Mouse (Mus musculus) adipocyte (in vitro differentiated cells): Measurements from ENCODE around the gene Actn4.
"Not testable (repeated sequence)": the region's sequence is repeated elsewhere in the genome, so short reads cannot be mapped to it uniquely, and the experiment has no call there.

Experiments used
- DNase-seq: peaks from one replicate; pipeline ENCODE4 v3.0.0-alpha.2; 2016; ENCODE audit warnings: low spot score

Gene Actn4

GRCm38 (mm10) chr7:28922606-28923005 lies 39.5 kb downstream of the Actn4 start:
- no peak for DNase-seq

- no peak for DNase-seq
Measured at GRCm38 (mm10) chr7:28921722-28922465, 40.2 kb downstream of the Actn4 start.

- no peak for DNase-seq
Measured at GRCm38 (mm10) chr7:28921178-28921577, 41.0 kb downstream of the Actn4 start.

- peak; percentile 63 for DNase-seq
Measured at GRCm38 (mm10) chr7:28919815-28920214, 42.3 kb downstream of the Actn4 start.

- DNase-seq: no peak
Measured at GRCm38 (mm10) chr7:28918540-28918939, 43.6 kb downstream of the Actn4 start.

DNA sequence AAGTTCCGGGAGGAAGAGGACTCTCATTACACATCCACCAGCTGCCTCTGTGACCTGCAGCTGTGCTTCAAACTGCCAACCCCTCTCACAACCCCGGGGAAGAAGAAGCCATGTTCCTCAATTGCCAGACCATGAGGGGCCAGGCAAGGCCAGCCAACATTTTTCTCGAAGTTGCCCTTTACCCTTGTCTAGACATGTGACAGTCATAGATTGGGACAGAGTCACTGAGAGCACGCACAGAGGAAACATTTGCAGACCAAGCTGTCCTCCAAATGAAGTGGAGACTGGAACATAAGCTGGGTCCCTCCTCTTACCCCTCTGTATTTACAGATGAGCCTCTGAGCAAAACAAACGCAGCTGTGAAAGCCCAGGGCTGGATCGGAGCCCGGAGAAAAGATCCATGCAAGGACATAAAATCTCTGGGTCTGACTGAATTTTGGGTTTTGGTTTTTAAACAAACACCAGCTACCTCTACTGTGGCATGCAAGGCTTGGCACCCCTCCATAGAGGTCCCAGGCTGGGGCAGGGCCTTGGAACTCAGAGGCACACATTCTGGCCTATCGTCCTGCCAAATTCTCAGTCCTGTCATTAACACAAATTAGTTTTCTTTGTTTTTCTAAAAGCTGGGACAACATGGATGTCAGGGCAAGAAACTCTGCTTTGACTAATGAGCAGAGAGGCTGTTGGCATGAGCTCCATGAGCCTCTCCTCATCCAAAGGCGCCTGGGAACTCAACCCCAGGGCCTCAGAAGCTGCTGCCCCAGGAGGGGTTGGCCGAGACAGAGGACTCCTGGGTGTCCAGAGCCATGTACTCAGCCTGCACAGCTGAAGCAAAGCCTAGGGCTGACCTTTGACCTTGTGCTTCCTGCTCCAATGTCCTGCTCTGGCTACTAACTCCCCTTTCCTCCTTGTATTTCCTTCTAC lies 44.4 kb downstream of the Actn4 start:
- DNase-seq: peak; percentile 69

DNA sequence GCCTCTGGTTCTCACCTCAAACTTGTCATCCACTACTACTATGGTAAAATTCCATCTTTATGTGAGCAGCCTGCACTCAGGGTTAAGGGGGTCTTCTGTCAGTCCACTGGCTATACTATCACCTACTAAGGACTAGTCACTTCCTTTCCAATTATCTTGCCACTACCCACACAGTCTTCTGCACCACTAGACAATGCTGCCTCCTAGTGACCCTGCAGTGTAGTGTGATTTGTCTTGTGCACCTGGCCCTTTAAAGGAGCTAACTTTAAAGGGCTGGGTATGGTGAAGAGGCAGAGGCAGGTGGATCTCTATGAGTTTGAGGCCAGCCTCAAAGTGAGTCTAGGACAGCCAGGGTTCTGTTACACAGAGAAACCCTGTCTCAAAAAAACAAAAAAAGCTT lies 45.6 kb downstream of the Actn4 start:
- no peak for DNase-seq

DNA sequence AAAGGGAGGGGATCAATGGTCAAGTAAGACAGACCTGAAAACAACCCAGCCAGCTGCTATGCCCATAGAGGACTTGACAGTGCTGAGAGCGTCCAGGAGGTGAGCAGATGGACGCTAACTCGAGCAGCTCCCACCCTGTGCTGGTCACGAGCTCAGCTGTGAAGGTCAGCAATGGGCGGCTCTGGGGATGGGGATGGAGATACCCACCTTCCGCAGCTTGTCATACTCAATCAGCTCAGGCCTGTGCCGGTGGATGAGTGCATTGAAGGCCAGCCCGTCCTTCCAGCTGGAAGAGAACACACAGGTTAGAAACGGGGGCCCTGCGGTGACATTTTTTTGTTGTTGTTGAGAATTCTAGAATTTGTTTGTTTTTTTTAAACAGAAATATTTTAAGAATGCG lies 49.0 kb downstream of the Actn4 start:
- no peak for DNase-seq

DNA sequence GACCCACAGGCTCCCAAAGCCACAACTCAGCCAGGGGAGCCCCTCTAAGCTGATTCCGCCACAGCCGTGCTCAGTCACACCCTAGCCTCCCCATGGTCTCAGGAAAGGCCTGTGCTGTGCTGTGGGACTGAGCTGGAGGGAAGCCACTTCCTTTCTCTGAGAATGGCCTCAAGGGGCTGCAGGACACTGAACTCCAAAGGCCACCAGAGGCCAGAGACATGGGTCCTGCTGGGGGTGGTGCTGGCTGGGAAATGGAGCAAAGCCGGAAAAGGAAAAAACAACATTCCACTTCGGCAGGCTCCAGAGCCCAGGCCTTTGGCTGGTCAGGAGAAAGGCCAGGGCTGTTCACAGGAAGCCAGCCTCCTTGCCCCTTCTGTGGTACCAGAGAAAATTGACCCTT lies 50.5 kb downstream of the Actn4 start:
- DNase-seq: no peak

DNA sequence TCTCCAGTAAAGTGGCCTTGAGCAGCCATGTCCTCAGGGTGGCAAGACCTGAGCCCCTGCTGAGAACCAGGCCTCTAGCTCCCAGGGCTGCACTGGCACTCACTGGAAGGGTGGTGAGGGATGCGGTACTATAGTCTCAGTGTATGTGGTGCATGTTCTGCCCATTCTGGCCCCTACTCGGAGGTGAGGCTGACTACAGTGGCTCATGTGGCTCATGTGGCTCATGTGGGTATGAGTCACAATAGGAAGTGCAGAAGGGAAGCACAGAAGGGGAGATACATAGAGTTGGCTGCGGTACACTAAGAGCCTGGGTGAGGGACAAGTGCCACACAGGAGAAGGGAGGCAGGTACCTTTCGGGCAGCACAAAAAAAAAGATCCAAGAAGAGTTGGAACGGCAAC lies 54.9 kb downstream of the Actn4 start:
- no peak for DNase-seq

DNA sequence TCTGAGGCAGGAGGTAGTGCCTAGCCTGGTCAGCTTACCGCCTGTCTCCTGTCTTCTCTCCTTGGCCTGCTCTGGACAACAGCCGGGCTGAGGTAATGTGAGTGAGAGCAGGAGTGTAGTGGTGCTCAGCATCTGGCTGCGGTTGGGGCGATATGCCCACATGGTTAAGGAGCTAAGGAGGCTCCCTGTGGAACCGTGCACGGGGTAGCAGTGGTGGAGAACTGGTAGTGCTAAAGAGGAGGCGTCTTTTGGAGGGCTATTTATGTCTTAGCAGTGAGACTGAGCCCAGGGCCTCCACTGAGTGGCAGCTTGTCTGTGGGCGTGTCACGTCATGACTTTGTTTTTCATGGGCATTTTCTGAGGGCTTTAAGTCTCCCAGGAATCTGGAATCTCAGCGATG lies 58.4 kb downstream of the Actn4 start:
- DNase-seq: no peak

DNA sequence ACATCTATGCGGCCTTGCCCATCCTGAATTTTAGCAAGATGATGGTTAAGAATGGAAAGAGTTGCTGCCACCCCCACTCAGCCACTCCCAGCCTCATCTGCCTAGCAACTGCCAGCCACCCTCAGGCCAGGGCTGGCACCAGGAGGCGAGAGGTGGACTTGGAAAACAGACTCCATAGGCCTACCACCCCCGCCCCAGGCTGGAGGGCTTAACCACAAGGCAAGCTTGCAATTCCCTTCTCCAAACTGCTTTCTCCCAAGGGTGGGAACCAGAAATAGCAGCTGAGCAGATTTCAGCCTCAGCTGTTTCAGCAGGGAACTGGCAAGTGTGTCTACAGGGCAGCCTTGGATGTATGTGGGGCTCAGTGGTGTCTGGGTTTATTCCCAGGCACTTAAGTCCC lies 59.3 kb downstream of the Actn4 start:
- DNase-seq: no peak

GRCm38 (mm10) chr7:28902180-28902579 lies 60.0 kb downstream of the Actn4 start:
- no peak for DNase-seq

- DNase-seq: no peak
Measured at GRCm38 (mm10) chr7:28901311-28902125, 60.6 kb downstream of the Actn4 start.

DNA sequence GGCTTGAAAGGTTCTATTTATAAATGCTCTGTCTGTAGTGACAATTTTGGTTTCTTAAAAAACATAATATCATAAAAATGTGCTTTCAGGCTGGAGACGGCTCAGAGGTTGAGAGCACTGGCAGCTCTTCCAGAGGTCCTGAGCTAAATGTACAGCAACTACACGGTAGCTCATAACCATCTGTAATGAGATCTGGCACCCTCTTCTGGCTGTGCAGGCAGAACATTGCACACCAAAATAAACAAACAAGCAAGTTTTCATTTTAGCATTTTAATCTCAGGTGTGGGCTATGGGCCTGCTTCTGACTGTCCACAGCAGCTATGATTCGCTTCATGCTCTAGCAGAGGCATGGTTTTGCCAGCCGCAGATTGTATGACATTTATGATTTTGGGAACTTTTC lies 62.2 kb downstream of the Actn4 start:
- no peak for DNase-seq

GRCm38 (mm10) chr7:28897661-28898060 lies 64.5 kb downstream of the Actn4 start:
- DNase-seq: no peak

DNA sequence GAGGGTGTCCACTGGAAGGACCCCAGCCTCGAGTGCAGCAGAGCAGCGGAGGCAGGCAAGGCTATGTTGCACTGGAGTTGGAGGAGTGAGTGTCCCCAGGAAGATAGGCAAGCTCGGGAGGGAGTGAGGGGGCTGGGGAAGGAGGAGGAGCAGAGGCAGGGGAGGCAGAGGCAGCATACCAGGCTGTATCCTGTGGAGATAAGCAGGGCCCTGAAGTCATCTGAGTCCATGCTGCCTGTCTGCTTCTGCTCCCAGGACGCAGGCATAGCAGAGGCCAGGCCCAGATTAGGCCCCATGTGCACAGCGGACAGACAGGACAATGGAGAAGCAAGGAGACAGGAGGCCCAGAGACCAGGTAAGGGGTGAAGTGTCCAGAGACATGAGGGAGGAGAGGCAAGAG lies 67.2 kb downstream of the Actn4 start:
- no peak for DNase-seq

DNA sequence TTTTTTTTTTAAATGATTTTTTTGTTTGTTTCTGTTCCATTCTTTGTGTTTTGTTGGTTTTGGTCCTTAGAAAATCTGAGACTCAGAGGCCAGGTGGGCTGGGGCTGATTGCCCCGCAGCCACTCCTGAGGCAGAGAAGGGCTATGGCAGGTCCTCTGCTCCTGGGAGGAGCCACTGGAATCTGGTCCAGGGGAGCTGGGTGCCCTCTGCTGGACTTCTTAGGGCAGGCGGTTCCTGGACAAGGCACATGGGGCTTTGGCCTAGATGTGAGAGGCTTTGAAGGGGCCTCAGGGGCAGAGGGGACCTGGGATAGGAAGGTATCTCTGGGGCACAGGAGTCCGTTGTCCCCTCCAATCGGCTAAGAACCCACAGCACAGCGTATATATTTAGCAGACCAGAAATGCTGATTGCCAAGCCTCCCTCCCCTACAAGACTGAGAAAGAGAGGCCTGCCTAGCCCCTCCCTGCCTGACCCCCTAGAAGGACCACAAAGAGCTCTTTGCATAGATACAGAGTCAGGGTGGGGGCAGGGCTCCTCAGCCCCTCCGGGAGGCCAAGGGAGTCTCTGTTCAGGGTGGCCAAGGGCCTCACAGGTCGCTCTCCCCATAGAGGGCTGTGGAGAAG lies 68.4 kb downstream of the Actn4 start:
- peak; percentile 53 for DNase-seq

DNA sequence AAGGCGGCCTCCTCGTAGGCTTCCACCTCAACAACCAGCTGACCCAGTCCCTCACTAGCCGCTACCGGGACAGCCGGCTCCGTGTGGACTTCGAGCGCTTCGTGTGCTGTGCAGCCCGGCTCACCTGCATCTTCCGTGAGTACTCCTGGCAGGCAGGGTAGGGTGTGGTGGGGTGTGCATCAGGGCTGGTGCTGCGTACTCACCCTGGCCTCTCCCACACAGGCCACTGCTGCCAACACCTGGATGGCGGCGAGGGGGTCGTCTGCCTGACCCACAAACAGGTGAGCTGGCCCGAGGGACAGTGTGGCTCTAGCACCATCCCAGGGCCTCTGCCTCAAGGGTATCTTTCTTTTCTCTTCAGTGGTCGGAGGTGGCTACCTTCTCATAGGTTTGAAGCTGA lies 69.5 kb downstream of the Actn4 start:
- DNase-seq: no peak

DNA sequence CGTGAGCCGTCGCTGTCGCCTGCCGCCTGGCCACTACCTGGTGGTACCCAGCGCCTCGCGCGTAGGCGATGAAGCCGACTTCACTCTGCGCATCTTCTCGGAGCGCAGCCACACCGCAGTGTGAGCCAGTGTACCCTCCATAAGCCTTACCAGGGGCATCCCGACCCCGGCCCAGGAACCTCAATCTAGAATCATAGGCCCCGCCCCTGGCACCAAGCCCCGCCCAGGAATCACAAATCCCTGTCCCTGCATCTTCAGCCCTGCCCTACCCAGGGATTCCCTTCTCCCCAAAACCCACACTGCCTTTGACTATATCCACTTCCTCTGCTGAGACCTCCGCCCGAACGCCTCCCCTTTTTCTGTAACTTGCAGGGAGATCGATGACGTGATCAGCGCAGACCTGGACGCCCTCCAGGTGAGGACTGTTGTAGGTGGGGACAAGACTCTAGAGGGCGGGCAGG lies 73.4 kb downstream of the Actn4 start:
- no peak for DNase-seq

DNA sequence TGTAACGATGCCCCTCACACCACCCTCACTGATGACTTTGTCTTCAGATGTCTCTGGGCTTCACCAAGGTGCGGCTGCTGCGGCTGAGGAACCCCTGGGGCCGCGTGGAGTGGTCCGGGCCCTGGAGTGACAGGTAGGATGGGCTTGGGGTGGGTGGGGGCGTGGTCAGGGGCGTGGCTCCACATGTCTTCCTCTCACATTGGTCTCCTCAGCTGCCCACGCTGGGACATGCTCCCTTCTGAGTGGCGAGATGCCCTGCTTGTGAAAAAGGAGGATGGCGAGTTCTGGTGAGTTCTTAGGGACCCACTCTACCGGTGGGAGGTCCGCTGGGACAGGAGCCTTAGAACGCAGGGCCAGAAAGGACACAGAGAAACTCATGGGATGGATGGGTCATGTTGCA lies 75.7 kb downstream of the Actn4 start:
- DNase-seq: no peak

GRCm38 (mm10) chr7:28883704-28884103 lies 78.4 kb downstream of the Actn4 start:
- not testable (repeated sequence) for DNase-seq
